Mouse (Mus musculus) cortical plate, adult 2 months (tissue): ENCODE results near the gene Ctxn2.

Experiments
- CTCF ChIP-seq: fragments of 200-500 bp; IDR thresholded peaks from 2 replicates; pipeline ENCODE4 v1.5.1; 2011; ENCODE audit warnings: mild to moderate bottlenecking, control low read depth, low read length; ENCODE audit not compliant: insufficient read depth; ENCODE audit errors: extremely low read depth
- POLR2A ChIP-seq: fragments of 200-500 bp; IDR thresholded peaks from 2 replicates; pipeline ENCODE4 v1.6.1; 2011; ENCODE audit warnings: mild to moderate bottlenecking, low read length, control low read depth; ENCODE audit not compliant: insufficient read depth; ENCODE audit errors: extremely low read depth

DNA sequence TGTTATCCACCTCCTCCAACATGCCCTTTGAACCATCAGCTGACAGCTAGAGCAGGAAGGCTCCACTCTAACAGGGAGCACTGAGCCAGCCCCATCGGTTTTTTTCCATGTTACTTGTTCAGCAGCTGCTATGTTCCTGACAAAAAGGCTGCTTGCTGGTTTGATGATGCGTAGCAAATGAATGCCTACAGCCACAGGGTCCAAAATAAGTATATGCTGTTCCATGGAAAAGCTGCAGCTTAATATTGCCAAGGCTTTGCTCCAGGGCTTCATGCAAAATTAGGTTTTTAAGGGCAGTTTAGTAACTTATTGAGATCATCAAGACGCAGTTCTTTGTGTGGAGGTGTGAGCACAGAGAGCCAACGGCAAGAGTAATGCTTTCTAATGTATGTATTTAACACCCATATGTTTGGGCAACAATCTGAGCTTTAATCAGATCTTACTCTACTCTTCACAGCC is 25.5 kb downstream of the Ctxn2 start:
- TF ChIP-seq POLR2A (no peak), CTCF (no peak)
